Mouse (Mus musculus) E14TG2a.4 (cell line): ENCODE results near the gene Cyp2c68.
"Not testable (repeated sequence)": the region's sequence is repeated elsewhere in the genome, so short reads cannot be mapped to it uniquely, and the experiment has no call there.

ENCODE experiments used
- H3K27me3 ChIP-seq: 2 replicates; pipeline ENCODE4 v1.6.1; 2014; ENCODE audit warnings: low read length, control low read depth; ENCODE audit not compliant: insufficient read depth
- H3K36me3 ChIP-seq: 2 replicates; pipeline ENCODE4 v1.6.1; 2014; ENCODE audit warnings: low read length, control low read depth; ENCODE audit not compliant: insufficient read depth
- H3K4me1 ChIP-seq: replicated peaks from 2 replicates; pipeline ENCODE4 v1.6.1; 2014; ENCODE audit warnings: low read depth, low read length, control low read depth
- H3K4me3 ChIP-seq: replicated peaks from 2 replicates; pipeline ENCODE4 v1.5.1; 2014; ENCODE audit warnings: mild to moderate bottlenecking, low read length
- H3K9me3 ChIP-seq: 2 replicates; pipeline ENCODE4 v1.6.1; 2014; ENCODE audit warnings: low read length, control low read depth
- CTCF ChIP-seq: conservative IDR thresholded peaks from 2 replicates; pipeline ENCODE4 v1.5.1; 2014; ENCODE audit warnings: low read length
- NANOG ChIP-seq: IDR thresholded peaks from 2 replicates; pipeline ENCODE4 v1.6.1; 2014; ENCODE audit warnings: borderline replicate concordance, low read length, mixed read lengths
- POU5F1 ChIP-seq: IDR thresholded peaks from 2 replicates; pipeline ENCODE4 v1.6.1; 2014; ENCODE audit warnings: low read length, borderline replicate concordance

Gene Cyp2c68

GRCm38 (mm10) chr19:39740920-39741319 lies at the start of gene Cyp2c68:
Gene Cyp2c68, minus strand, starts transcription at chr19:39741054.
- Histone ChIP-seq H3K9me3 (peaks cover 19% of the 10 kb centered on the region), H3K36me3 (no peaks in the 10 kb centered on the region), H3K27me3 (no peaks in the 10 kb centered on the region), H3K4me3 (no peak within 1 kb of the TSS), H3K4me1 (no peaks in the 10 kb centered on the region)
- TF ChIP-seq POU5F1, result no peak
- no peak for TF ChIP-seq NANOG
- TF ChIP-seq CTCF, result no peak

DNA sequence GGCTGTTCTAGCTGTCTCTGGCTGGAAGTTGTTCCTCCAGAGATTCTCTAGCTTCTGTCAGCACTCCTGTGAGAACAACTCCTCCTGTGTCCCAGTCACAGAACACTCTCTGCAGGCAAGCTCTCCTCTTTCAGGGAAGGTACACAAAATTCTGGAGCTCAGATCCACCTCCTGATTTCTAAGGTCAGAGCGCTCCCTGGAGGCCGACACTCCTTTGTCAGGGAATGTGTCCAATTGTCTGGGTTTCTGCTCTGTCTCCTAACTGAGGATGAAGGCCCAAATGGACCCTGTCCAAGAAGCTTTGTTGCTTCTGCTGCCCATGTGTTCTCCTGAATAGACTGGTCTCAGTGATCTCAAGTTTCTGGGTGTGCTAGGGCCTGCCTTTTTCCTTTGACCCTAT lies 44.6 kb upstream of the Cyp2c68 start:
- H3K27me3 ChIP-seq, H3K4me1 ChIP-seq, H3K36me3 ChIP-seq, H3K4me3 ChIP-seq, H3K9me3 ChIP-seq: not testable (repeated sequence)

- Histone ChIP-seq H3K27me3 (no peaks in the 10 kb centered on the region), H3K9me3 (peaks cover 43% of the 10 kb centered on the region), H3K36me3 (no peaks in the 10 kb centered on the region), H3K4me3 (no peak overlapping the region), H3K4me1 (no peaks in the 10 kb centered on the region)
- TF ChIP-seq NANOG (no peak), CTCF (no peak), POU5F1 (no peak)
These were observed 4.5 kb upstream of the Cyp2c68 start for GRCm38 (mm10) chr19:39745357-39745756.

DNA sequence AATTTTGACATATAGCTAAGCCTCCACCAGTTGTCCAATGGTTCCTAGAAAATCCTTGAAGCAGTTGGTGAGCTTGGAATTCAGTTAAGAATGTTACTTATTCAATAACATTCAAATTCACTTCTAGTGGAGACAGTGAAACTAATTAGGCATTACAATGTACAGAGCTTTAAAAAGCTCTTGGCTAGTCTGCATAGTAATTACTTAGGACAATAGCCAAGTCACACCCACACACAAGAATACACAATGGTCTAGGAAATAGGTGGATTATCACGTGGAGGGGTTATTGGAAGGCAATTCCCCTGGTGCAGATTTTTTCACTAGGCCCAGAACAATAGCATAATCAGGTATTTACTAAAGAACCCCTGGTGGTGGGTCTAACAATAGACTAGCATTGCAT lies 3.5 kb upstream of the Cyp2c68 start:
- H3K4me1 ChIP-seq, H3K36me3 ChIP-seq, H3K27me3 ChIP-seq, H3K4me3 ChIP-seq: not testable (repeated sequence)
- peaks cover 43% of the 10 kb centered on the region for H3K9me3 ChIP-seq
- peak; percentile 37; the same call in 1 of the 2 replicates for TF ChIP-seq NANOG

GRCm38 (mm10) chr19:39711116-39711515 lies 29.7 kb downstream of the Cyp2c68 start:
- not testable (repeated sequence) for H3K9me3 ChIP-seq, H3K4me1 ChIP-seq, H3K4me3 ChIP-seq, H3K27me3 ChIP-seq, H3K36me3 ChIP-seq

GRCm38 (mm10) chr19:39665650-39666049 lies 75.2 kb downstream of the Cyp2c68 start:
- peaks cover 22% of the 10 kb centered on the region; the same call in 1 of the 2 replicates for H3K9me3 ChIP-seq
- not testable (repeated sequence) for H3K36me3 ChIP-seq, H3K4me1 ChIP-seq, H3K27me3 ChIP-seq, H3K4me3 ChIP-seq

- Histone ChIP-seq H3K9me3 (peaks cover 67% of the 10 kb centered on the region), H3K36me3 (no peaks in the 10 kb centered on the region), H3K4me3 (no peak overlapping the region), H3K27me3 (no peaks in the 10 kb centered on the region), H3K4me1 (no peaks in the 10 kb centered on the region)
- TF ChIP-seq CTCF (no peak), NANOG (peak; percentile 69; the same call in 1 of the 2 replicates)
These were observed 88.5 kb downstream of the Cyp2c68 start for GRCm38 (mm10) chr19:39652381-39652780.

DNA sequence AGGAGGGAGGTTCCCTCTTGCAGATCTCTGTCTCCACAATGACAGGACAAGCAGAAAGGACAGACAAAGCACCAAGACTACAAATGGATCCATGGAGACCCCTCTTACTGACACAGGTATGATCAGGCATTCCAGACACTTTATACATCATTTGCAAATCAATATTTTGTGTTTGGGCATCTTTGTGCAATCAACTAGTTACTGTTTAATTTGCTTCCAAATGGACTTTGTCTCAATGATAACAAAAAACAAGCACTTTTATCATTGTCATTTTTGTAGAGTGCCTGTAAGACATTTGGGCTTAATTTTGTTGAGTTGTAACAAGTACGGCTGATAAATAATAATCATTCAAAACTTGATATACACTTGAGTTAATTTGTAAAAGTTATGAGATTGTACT lies 91.9 kb downstream of the Cyp2c68 start, which contains the start of gene Cyp2c67:
Cyp2c67 (minus strand) TSS at position 114 of the 400 bp plus-strand sequence.
- Histone ChIP-seq H3K4me1 (no peaks in the 10 kb centered on the region), H3K36me3 (no peaks in the 10 kb centered on the region), H3K4me3 (no peak within 1 kb of the TSS), H3K9me3 (peaks cover 71% of the 10 kb centered on the region), H3K27me3 (no peaks in the 10 kb centered on the region)
- TF ChIP-seq NANOG, result no peak
- TF ChIP-seq CTCF, result no peak

DNA sequence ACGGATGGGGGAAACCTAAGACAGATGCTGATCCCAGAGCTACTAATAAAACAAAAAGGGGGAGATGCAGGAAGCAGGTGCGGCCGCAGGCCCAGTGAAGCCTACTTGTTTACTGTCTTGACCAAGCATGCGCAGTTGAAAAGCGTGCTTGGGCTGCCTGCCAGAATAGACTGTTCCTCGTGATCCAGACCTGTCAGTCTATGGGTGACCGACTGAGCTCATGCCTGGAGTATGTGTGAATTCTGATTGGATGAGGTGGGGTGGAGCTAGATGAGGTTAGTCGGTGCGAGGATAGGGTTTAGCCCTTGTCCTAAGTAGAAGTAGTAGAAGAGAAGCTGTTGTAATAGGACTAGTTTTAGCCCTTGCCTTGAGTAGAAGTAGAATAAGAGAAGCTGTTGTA lies 93.3 kb downstream of the Cyp2c68 start:
- TF ChIP-seq NANOG, result no peak
- no peak for TF ChIP-seq CTCF
- no peak for TF ChIP-seq POU5F1
- Histone ChIP-seq H3K4me3 (no peak overlapping the region), H3K36me3 (no peaks in the 10 kb centered on the region), H3K9me3 (peaks cover 58% of the 10 kb centered on the region), H3K4me1 (no peaks in the 10 kb centered on the region), H3K27me3 (no peaks in the 10 kb centered on the region)

DNA sequence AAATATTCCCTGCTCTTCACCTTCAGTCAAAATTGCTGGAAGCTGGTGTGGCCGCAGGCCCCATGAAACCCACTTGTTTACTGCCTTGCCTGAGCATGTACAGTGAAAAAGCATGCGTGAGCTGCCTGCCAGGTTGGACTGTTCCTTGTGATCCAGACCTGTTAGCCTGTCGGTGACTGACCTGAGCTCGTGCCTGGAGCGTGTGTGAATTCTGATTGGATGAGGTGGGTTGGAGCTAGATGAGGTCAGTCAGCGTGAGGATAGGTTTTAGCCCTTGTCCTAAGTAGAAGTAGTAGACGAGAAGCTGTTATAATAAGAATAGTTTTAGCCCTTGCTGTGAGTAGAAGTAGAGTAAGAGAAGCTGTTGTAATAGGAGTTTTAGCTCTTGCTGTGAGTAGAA lies 96.3 kb downstream of the Cyp2c68 start:
- H3K9me3 ChIP-seq, result peaks cover 45% of the 10 kb centered on the region

More for the DNA sequence above, 96.3 kb downstream of the Cyp2c68 start:
- not testable (repeated sequence) for H3K36me3 ChIP-seq, H3K4me1 ChIP-seq, H3K27me3 ChIP-seq, H3K4me3 ChIP-seq
